Mouse (Mus musculus) fat pad, adult 2 months (tissue): ENCODE measurements around the gene Nbl1.
A peak's percentile ranks its signal among the peaks of the same experiment; 100 is the strongest.

Experiments used
- DNase-seq: peaks from one replicate; pipeline ENCODE4 v3.0.0-alpha.2; 2011; ENCODE audit warnings: low read depth, low spot score; ENCODE audit errors: extremely low read depth

Gene Nbl1

GRCm38 (mm10) chr4:139101546-139101945, 8.8 kb upstream of the Nbl1 start:
- no peak for DNase-seq

- no peak for DNase-seq
Measured at GRCm38 (mm10) chr4:139100326-139100725, 7.5 kb upstream of the Nbl1 start.

GRCm38 (mm10) chr4:139096201-139096600, 3.4 kb upstream of the Nbl1 start:
- no peak for DNase-seq

GRCm38 (mm10) chr4:139095406-139095805, 2.6 kb upstream of the Nbl1 start:
- DNase-seq = no peak

- DNase-seq = no peak
Measured at GRCm38 (mm10) chr4:139093196-139093530, 370 bp upstream of the Nbl1 start.

GRCm38 (mm10) chr4:139091478-139092355, 1.1 kb downstream of the Nbl1 start:
- no peak for DNase-seq

- no peak for DNase-seq
Measured at GRCm38 (mm10) chr4:139091066-139091465, 1.7 kb downstream of the Nbl1 start.

GRCm38 (mm10) chr4:139090303-139090940, 2.4 kb downstream of the Nbl1 start:
- peak; percentile 100 for DNase-seq

GRCm38 (mm10) chr4:139088982-139089671, 3.7 kb downstream of the Nbl1 start:
- no peak for DNase-seq

GRCm38 (mm10) chr4:139086984-139087383, 5.8 kb downstream of the Nbl1 start:
- no peak for DNase-seq

GRCm38 (mm10) chr4:139086037-139086436, 6.8 kb downstream of the Nbl1 start:
- no peak for DNase-seq

GRCm38 (mm10) chr4:139085337-139085736, 7.5 kb downstream of the Nbl1 start:
- no peak for DNase-seq

GRCm38 (mm10) chr4:139082790-139083564, 9.8 kb downstream of the Nbl1 start:
- DNase-seq = no peak

- no peak for DNase-seq
Measured at GRCm38 (mm10) chr4:139081270-139081931, 11.4 kb downstream of the Nbl1 start.

- no peak for DNase-seq
Measured at GRCm38 (mm10) chr4:139080259-139080658, 12.5 kb downstream of the Nbl1 start.

- no peak for DNase-seq
Measured at GRCm38 (mm10) chr4:139079439-139079838, 13.4 kb downstream of the Nbl1 start.

- no peak for DNase-seq
Measured at GRCm38 (mm10) chr4:139078726-139079125, 14.1 kb downstream of the Nbl1 start.

- DNase-seq = no peak
Measured at GRCm38 (mm10) chr4:139078313-139078712, 14.5 kb downstream of the Nbl1 start.

- no peak for DNase-seq
Measured at GRCm38 (mm10) chr4:139075915-139076314, 16.9 kb downstream of the Nbl1 start.

- no peak for DNase-seq
Measured at GRCm38 (mm10) chr4:139075041-139075711, 17.6 kb downstream of the Nbl1 start, which contains the start of gene Htr6. Gene Htr6, minus strand, starts transcription at chr4:139075570.
